Mouse (Mus musculus): ENCODE measurements at regions not wholly inside any gene's neighbourhood (a gene's known extent, or its start where the extent isn't known, plus 50 kb on each side); places are given as distances from the start of the nearest gene placed in this dataset.

DNA sequence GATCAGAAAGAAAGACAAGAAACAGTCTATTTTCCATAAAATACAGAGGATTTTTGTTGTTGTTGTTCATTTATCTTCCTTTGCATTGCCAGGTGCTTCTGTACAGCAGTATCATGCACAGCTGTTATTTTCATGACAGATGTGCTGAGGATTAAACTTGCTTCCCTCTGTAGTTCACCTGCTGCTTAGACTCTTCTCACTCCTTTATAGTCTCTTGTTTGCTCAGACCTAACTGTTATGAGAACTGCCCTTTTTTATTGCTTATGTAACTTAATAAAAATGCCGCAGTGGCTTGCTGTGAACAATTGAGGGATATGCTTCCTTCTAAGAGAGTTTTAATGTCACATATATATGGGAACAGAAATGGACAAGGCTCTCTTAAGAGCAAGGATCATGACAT lies 467.1 kb downstream of the Adcyap1 start:
- DNase-seq (ENCODE audit: extremely low spot score in 1 of 2, low spot score in 2 of 2) = no peak
- intact Hi-C loops (cut with DNase I) = no loop called here

DNA sequence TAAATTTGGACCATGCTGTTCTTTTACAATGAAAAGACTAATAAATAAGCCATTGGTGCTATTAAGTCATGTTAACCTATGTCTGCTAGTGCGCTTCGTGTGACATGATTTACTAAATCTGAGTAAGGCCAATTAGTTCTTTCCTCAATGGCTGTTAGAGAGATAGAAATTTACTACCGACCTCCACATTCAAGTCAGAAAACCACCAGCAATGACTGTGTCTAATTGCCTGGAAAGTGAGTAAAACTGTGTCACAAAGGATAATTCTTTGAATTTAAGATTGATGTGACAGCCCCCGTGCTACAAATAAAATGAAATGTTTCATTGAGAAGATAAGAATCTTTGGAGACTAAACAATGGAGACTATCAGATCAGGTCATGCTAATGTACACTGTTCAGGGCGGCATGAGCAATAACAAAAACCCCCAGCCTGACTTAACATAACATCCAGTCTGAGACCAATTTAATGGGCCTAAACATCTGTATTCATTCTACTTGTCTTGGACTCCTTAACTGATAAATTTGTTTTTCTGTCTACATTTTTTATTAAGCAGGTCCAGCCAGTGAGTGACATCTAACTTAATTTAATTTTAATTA lies 477.6 kb downstream of the Adcyap1 start:
- intact Hi-C loops (cut with DNase I) = no loop called here
- DNase-seq (ENCODE audit: extremely low spot score in 1 of 2, low spot score in 2 of 2) = no peak

DNA sequence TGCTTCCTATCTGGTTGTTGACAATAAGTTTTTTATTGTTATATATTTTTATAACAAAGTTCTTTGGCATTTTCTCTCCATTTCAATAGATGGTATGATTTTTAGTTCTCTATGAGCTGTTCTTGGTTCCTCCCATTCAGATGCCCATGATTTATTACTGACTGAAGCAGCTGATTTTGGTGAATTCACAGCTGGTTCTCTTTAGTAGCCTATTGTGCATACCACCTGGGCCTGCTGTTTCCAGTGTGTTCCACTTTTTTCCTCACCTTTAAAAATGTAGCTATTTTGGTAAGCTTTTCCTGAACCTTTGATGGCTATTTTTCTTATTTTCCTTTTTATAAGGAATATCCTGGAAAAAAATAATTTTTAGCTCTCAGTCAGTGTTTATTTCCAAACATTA lies 501.9 kb downstream of the Adcyap1 start:
- intact Hi-C loops (cut with DNase I) = no loop called here
- no peak for DNase-seq (ENCODE audit: extremely low spot score in 1 of 2, low spot score in 2 of 2)

- intact Hi-C loops (cut with DNase I) = no loop called here
- DNase-seq (ENCODE audit: extremely low spot score in 1 of 2, low spot score in 2 of 2) = no peak
These were observed 518.8 kb downstream of the Adcyap1 start for GRCm38 (mm10) chr17:93717623-93718022.

- no peak for DNase-seq (ENCODE audit: extremely low spot score in 1 of 2, low spot score in 2 of 2)
- intact Hi-C loops (cut with DNase I) = no loop called here
These were observed 542.5 kb downstream of the Adcyap1 start for GRCm38 (mm10) chr17:93741341-93741740.

DNA sequence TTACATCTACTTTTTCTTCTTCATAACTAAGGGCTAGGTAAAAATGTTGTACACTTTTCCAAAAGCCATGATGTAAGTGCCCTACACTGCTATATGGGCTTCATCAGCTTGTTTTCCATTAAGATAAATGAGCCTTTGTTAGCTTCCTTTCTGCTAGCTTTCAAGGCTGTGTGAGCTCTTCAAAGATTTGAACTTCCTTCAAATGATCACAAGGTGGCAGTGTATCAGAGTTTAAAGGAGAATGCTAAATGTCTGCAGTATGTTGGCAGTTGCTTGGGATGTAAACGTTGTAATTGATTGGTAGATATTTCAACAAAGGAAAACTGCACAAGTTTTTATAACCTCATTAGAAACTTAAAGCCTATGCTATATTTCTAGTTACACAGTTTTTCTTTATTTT lies 563.5 kb downstream of the Adcyap1 start:
- intact Hi-C loops (cut with DNase I) = no loop called here
- DNase-seq (ENCODE audit: extremely low spot score in 1 of 2, low spot score in 2 of 2) = peak in 1 of 2 experiments; percentile 1

Data from left cerebral cortex, postnatal 10 days (tissue).